Mouse (Mus musculus): ENCODE measurements around the gene Zfp941. TPM values are rescaled to one million over a fixed set of nuclear protein-coding genes. Genes with fewer than 3 reads are reported as not detected.
"Not testable (repeated sequence)": the region's sequence is repeated elsewhere in the genome, so short reads cannot be mapped to it uniquely, and the experiment has no call there.

Zfp941 gene
- total RNA-seq, 4 experiments from 2014 or later: 0.11 TPM; not detected in 3

DNA sequence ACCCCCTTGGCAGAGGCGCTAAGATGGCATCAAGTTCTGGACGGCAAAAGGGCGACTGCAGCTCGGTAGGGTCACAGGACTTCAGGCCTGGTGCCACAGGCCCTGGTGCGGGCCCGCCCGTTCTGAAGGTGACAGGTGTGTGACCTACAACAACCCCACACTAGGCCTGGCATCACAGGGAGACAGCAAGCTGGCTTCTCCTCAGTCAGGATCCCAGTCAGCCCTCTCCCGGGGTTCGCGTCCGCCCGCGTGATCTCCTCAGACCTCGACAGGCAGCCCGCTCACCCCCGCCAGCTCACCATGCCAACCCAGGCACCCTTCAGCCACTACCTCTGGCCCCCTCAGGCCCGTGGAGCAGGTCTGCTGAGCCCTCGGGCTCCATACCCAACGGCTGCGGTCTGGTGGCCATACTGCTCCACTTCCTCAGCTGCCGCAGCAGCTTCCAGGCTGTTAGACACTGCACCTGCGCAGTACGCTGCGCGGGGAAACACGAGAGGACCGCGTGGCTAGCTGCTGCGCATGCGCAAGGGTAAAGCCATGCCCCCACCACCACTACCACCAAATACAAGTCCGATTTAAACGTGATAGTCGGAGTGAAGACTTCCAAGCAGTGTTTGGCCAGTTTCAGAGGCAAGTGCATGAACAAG, 34.4 kb downstream of the Zfp941 start, which contains the start of gene Syce1:
Gene Syce1, minus strand, starts transcription at position 447 of the 647 bp plus-strand sequence.
- DNase-seq (ENCODE audit: low spot score in 2 of 2): no peak

DNA sequence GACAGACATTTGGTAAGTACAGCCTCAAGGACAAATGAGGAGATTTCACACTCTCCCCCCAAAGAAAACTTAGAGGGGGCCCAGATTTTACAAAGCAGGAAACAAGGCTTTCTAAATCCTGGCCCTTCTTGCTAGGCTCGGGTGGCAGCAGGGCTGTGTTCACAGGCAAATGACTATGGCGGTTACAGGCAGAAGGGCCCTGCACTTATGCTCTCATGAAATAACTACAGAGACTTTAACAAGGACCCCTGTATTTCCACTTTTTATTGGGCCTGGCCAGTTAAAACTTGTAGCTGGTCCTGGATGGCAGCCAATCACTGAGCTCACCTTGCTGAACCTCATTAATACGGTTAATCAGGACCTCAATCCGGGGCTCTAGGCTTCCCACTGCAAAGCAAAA, 41.4 kb downstream of the Zfp941 start:
- DNase-seq (ENCODE audit: low spot score in 2 of 2): no peak

DNA sequence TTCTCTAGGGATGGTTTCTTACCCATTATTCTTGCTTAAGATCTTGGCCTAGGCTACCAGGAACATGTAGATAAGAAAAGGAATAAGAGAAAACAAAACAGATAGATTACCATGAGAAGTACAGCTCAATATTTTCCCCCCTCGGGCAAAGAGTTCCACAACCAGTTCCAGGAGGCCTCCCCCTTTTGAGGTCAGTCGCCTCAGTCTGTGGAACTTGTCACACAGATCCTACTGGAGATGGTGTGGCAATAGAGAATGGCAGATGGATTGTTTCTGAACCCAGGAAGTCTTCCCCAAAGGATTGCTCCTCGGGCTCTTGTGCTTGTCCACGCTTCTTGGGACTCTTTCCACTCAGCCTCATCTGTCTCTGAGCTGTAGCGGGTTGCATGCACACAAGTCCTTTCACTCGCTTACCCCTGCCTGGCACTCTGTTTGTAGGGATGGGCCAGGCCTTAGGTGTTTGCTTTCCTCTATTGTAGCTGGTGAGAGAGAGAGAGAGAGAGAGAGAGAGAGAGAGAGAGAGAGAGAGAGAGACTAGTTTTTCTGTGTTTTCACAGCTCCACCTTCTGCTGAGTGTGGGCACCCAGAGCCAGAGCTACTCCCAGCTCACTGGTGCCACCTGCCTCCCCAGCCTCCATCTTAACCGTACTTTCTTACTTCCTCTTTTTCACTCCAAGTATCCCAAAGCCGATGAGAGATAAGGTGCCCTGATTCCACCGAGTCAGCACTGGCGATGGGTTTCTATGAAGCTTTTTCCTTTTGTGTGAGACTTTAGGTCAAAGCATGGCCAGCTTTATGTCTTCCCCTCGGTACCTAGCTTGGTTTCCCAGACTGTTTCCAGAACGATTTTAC, 55.9 kb downstream of the Zfp941 start:
- no peak for DNase-seq (ENCODE audit: low spot score in 2 of 2)

DNA sequence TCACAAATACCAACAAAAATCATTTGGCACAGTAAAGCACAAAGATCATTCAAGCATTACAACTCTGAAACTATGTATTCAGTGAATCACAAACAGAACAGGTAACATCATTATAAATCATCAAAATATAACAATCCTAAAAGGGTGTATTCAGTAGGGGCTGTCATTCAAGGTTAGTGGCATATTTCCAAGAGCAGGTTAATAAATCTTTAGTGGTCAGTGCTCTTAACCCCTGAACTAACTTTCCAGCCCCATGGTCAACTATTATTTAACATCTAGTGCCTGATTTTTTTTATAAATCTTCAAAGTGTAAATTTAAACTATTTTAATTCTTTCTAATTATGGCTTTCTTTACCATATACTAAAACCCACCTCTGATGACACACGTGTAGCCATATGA, 56.6 kb downstream of the Zfp941 start:
- DNase-seq (ENCODE audit: low spot score in 2 of 2): not testable (repeated sequence)

DNA sequence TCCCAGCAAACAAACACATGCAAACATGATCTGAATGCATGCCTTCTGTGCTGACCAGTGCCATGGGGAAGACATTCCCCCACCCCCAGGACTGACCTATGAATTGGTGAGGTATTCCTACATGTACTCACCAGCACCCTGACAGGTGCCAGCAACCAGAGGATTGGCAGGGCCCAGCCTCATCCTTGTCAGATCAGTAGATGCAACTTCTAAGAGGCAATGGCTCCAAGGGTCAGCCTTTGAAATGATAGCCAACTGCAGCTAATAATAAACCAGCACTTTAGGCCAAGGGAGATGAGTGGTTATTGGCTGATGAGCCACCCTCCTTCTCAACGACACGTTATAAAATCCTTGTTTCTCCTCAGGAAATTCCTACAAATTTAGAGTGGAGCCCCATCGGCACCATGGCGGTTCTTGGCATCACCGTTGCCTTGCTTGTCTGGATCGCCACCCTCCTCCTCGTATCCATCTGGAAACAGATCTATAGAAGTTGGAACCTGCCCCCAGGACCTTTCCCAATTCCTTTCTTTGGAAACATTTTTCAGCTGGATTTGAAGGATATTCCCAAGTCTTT, 58.4 kb downstream of the Zfp941 start, which contains the start of gene Cyp2e1:
Gene Cyp2e1, plus strand, starts transcription at position 293 of the 574 bp plus-strand sequence.
- no peak for DNase-seq (ENCODE audit: low spot score in 2 of 2)

DNA sequence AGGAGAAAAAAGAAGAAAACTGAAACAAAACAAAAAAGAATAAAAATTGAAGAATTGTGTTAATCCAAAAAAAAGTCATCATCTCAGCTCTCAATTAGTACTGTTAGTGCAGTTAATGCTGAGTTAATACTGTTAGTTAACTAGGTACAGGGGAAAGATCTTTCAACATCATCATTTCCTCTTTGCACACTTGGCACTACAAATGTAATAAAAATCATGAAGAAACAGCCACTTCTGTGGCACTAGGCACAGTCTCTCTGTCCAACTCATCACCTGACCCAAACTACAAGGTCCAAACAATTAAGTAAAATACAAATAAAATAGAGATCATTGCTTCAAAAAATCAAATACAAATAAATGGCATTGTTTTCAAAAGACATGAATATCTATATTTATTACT, 61.3 kb downstream of the Zfp941 start:
- DNase-seq (ENCODE audit: low spot score in 2 of 2): no peak

Other genes with a start within 250 kb of the Zfp941 start
- not detected for gene Olfr46, start 220.9 kb downstream of the Zfp941 start, total RNA-seq (2022)
- not detected for gene Olfr61, start 193.2 kb downstream of the Zfp941 start, total RNA-seq (2022)
- not detected for gene Olfr53, start 175.7 kb downstream of the Zfp941 start, total RNA-seq (2022)
- gene Olfr539, start 162.2 kb downstream of the Zfp941 start, total RNA-seq (2022): not detected
- gene Olfr45, start 140.2 kb downstream of the Zfp941 start, total RNA-seq (2022): not detected
- not detected for gene Olfr541, start 124.9 kb downstream of the Zfp941 start, total RNA-seq (2022)
- 10 to 100 TPM in 2 of 4 experiments, 1 to 10 TPM in 2; 1.8 to 29.0 (median 8.8) TPM for gene Cyp2e1, start 58.4 kb downstream of the Zfp941 start, total RNA-seq (2022)
- gene Syce1, start 34.3 kb downstream of the Zfp941 start, total RNA-seq (2022): not detected
- gene Urah, start 12.8 kb upstream of the Zfp941 start, total RNA-seq (2022): not detected
- gene Scgb1c1, start 23.4 kb upstream of the Zfp941 start, total RNA-seq (2022): not detected
- not detected for gene Odf3, start 25.6 kb upstream of the Zfp941 start, total RNA-seq (2022)
- gene Gm45785, start 34.2 kb upstream of the Zfp941 start, total RNA-seq (2022): not detected
- 10 to 100 TPM; 11.8 to 13.5 (median 13.1) TPM for gene Ric8a, start 34.8 kb upstream of the Zfp941 start, total RNA-seq (2022)
- gene Bet1l, start 35.4 kb upstream of the Zfp941 start, total RNA-seq (2022): 1 to 10 TPM; 6.5 to 7.7 (median 6.8) TPM
- 10 to 100 TPM; 85.3 to 96.3 (median 89.9) TPM for gene Psmd13, start 59.8 kb upstream of the Zfp941 start, total RNA-seq (2022)
- 10 to 100 TPM; 18.7 to 23.2 (median 22.2) TPM for gene Sirt3, start 60.1 kb upstream of the Zfp941 start, total RNA-seq (2022)
- gene Cox8b, start 78.3 kb upstream of the Zfp941 start, total RNA-seq (2022): 1,000 to 10,000 TPM; 1,780 to 2,019 (median 1,893) TPM
- under 1 TPM in 1 of 4 experiments, not detected in 3; 0.08 TPM for gene Nlrp6, start 98.7 kb upstream of the Zfp941 start, total RNA-seq (2022)
- gene Pgghg, start 119.2 kb upstream of the Zfp941 start, total RNA-seq (2022): 1 to 10 TPM; 1.4 to 2.8 (median 2.2) TPM
- under 1 TPM in 2 of 4 experiments, not detected in 2; 0.34 to 0.53 TPM for gene Ifitm5, start 128.1 kb upstream of the Zfp941 start, total RNA-seq (2022)
- gene Gm45717, start 133.8 kb upstream of the Zfp941 start, total RNA-seq (2022): not detected
- gene Ifitm2, start 133.8 kb upstream of the Zfp941 start, total RNA-seq (2022): 10 to 100 TPM; 25.1 to 51.9 (median 30.1) TPM
- under 1 TPM; 0.34 to 0.99 (median 0.77) TPM for gene Ifitm1, start 145.0 kb upstream of the Zfp941 start, total RNA-seq (2022)
- 10 to 100 TPM; 20.8 to 38.8 (median 27.1) TPM for gene Ifitm3, start 188.6 kb upstream of the Zfp941 start, total RNA-seq (2022)
- not detected for gene Ifitm6, start 195.7 kb upstream of the Zfp941 start, total RNA-seq (2022)
- not detected for gene Gm17387, start 207.0 kb upstream of the Zfp941 start, total RNA-seq (2022)
- gene B4galnt4, start 238.9 kb upstream of the Zfp941 start, total RNA-seq (2022): under 1 TPM in 2 of 4 experiments, not detected in 2; 0.20 to 0.59 TPM